12 mouse cellular contexts compared by ENCODE assay signal in genomic region chrX:52745917-52746316, GRCm38 (mm10). TPM values are rescaled to one million over a fixed set of nuclear protein-coding genes. Genes with fewer than 3 reads are reported as not detected.
DNase-seq lines count a peak whose midpoint lies in the region; ATAC-seq lines count a peak whose summit lies in the region.
"Had no signal": no experiment of that assay in that cellular context is flagged by ENCODE, and none has a peak within 500 bp of the region (broad histone marks: within the 10 kb centered on the region; RNA-seq: fewer than 3 reads in every experiment).

No protein-coding gene starts in this region.

- no peak for DNase-seq in embryonic facial prominence, embryonic 10.5 days (ENCODE audit: low spot score)
- DNase-seq in kidney, adult 11 months: no peak
- DNase-seq in T-cell, adult 2 months (ENCODE audit: low spot score): peak; percentile 7
- DNase-seq in left cerebral cortex, adult 8-10 months (ENCODE audit: low spot score in 2 of 2): no peak
- no peak for DNase-seq in left cerebral cortex, postnatal 4 days
- DNase-seq: adrenal gland, adult 2 months; lung, postnatal 14 days had no signal

- WGBS in embryonic facial prominence, embryonic 12.5 days: 19% methylated on average over 10 of the region's 10 CpGs
- 17% methylated on average over 10 of the region's 10 CpGs for WGBS in embryonic facial prominence, embryonic 10.5 days
- WGBS in kidney, embryonic 15.5 days: 21% methylated on average over 10 of the region's 10 CpGs

- no peak overlapping the region for H3K9ac ChIP-seq in embryonic facial prominence, embryonic 12.5 days
- H3K9ac ChIP-seq in kidney, embryonic 15.5 days: no peak overlapping the region

- intact Hi-C loops in left cerebral cortex, postnatal 4 days (cut with DNase I): no loop called here

- no peak overlapping the region for H3K4me3 ChIP-seq in embryonic facial prominence, embryonic 12.5 days
- no peak overlapping the region for H3K4me3 ChIP-seq in embryonic facial prominence, embryonic 10.5 days
- no peak overlapping the region for H3K4me3 ChIP-seq in kidney, embryonic 15.5 days (replicated peaks)
- peak overlapping the region; percentile 92 for H3K4me3 ChIP-seq in megakaryocyte, embryonic 14.5 days (replicated peaks)
- H3K4me3 ChIP-seq: left cerebral cortex, adult 2 months had no signal

- H3K36me3 ChIP-seq in embryonic facial prominence, embryonic 12.5 days: no peaks in the 10 kb centered on the region
- H3K36me3 ChIP-seq in embryonic facial prominence, embryonic 10.5 days (replicated peaks): no peaks in the 10 kb centered on the region
- no peaks in the 10 kb centered on the region for H3K36me3 ChIP-seq in kidney, embryonic 15.5 days
- no peaks in the 10 kb centered on the region for H3K36me3 ChIP-seq in megakaryocyte, embryonic 14.5 days (replicated peaks; ENCODE audit: low read length)

- no peak overlapping the region for H3K27ac ChIP-seq in embryonic facial prominence, embryonic 12.5 days
- H3K27ac ChIP-seq in embryonic facial prominence, embryonic 10.5 days (replicated peaks): no peak overlapping the region
- no peak overlapping the region for H3K27ac ChIP-seq in kidney, embryonic 15.5 days
- H3K27ac ChIP-seq: left cerebral cortex, adult 2 months had no signal

- H3K9me3 ChIP-seq in embryonic facial prominence, embryonic 12.5 days: no peaks in the 10 kb centered on the region
- no peaks in the 10 kb centered on the region for H3K9me3 ChIP-seq in embryonic facial prominence, embryonic 10.5 days
- H3K9me3 ChIP-seq in kidney, embryonic 15.5 days (replicated peaks): no peaks in the 10 kb centered on the region
- no peaks in the 10 kb centered on the region for H3K9me3 ChIP-seq in megakaryocyte, embryonic 14.5 days

- H3K4me1 ChIP-seq in embryonic facial prominence, embryonic 12.5 days: no peaks in the 10 kb centered on the region
- H3K4me1 ChIP-seq in embryonic facial prominence, embryonic 10.5 days: peaks cover 22% of the 10 kb centered on the region
- H3K4me1 ChIP-seq in kidney, embryonic 15.5 days: no peaks in the 10 kb centered on the region
- peaks cover 19% of the 10 kb centered on the region for H3K4me1 ChIP-seq in megakaryocyte, embryonic 14.5 days

- peaks cover 10% of the 10 kb centered on the region for H3K27me3 ChIP-seq in embryonic facial prominence, embryonic 12.5 days
- peaks cover 23% of the 10 kb centered on the region for H3K27me3 ChIP-seq in embryonic facial prominence, embryonic 10.5 days (replicated peaks; ENCODE audit: low read depth, poor library complexity, severe bottlenecking)
- peaks cover 50% of the 10 kb centered on the region for H3K27me3 ChIP-seq in kidney, embryonic 15.5 days
- peaks cover 22% of the 10 kb centered on the region for H3K27me3 ChIP-seq in megakaryocyte, embryonic 14.5 days (replicated peaks)

- no peak for ATAC-seq in embryonic facial prominence, embryonic 12.5 days (ENCODE audit: insufficient number of reproducible peaks, insufficient read depth, low FRiP score, low TSS enrichment)
- no peak for ATAC-seq in kidney, embryonic 15.5 days (replicated peaks; ENCODE audit: low FRiP score)
- ATAC-seq: intestine, postnatal 0 days had no signal

- 0 out of 2 replicates have a peak overlapping the region, but pooled peaks have one; percentile 1 for H3K4me2 ChIP-seq in embryonic facial prominence, embryonic 12.5 days (replicated peaks)
- peak overlapping the region; percentile 89 for H3K4me2 ChIP-seq in kidney, embryonic 15.5 days

RNA-seq across cellular contexts. Expression of gene Ccdc160, which starts 45.1 kb away (rescaled TPM):
- polyA plus RNA-seq in embryonic facial prominence, embryonic 12.5 days (2016; fragmentation: Nextera tagmentation; extraction: Ambion mirVana): 0.92 and 1.7 TPM in 2 replicates
- 5.0 and 5.8 TPM in 2 replicates for polyA plus RNA-seq in embryonic facial prominence, embryonic 10.5 days (2016; fragmentation: Nextera tagmentation; extraction: Ambion mirVana)
- 5.7 and 6.3 TPM in 2 replicates for polyA plus RNA-seq in kidney, embryonic 15.5 days (2015; fragmentation: Nextera tagmentation; extraction: Ambion mirVana)
- 0.49 TPM in 1 of 2 replicates, not detected in the other for polyA plus RNA-seq in megakaryocyte, embryonic 14.5 days (2012; ENCODE audit: insufficient read depth, low replicate concordance)
- total RNA-seq in left cerebral cortex, adult 8-10 months (2022): 1 to 10 TPM; 1.7 to 2.3 (median 1.9) TPM
- 1 to 10 TPM; 2.8 to 3.2 TPM for total RNA-seq in left cerebral cortex, postnatal 4 days (2021)
